Mouse (Mus musculus): ENCODE results near the gene Nop14. TPM values are rescaled to one million over a fixed set of nuclear protein-coding genes. Genes with fewer than 3 reads are reported as not detected.
A peak's percentile ranks its signal among the peaks of the same experiment; 100 is the strongest.
"Not testable (repeated sequence)": the region's sequence is repeated elsewhere in the genome, so short reads cannot be mapped to it uniquely, and the experiment has no call there.

Nop14 gene
- polyA plus RNA-seq, 1 experiment from 2014 or later: 21.9 TPM

DNA sequence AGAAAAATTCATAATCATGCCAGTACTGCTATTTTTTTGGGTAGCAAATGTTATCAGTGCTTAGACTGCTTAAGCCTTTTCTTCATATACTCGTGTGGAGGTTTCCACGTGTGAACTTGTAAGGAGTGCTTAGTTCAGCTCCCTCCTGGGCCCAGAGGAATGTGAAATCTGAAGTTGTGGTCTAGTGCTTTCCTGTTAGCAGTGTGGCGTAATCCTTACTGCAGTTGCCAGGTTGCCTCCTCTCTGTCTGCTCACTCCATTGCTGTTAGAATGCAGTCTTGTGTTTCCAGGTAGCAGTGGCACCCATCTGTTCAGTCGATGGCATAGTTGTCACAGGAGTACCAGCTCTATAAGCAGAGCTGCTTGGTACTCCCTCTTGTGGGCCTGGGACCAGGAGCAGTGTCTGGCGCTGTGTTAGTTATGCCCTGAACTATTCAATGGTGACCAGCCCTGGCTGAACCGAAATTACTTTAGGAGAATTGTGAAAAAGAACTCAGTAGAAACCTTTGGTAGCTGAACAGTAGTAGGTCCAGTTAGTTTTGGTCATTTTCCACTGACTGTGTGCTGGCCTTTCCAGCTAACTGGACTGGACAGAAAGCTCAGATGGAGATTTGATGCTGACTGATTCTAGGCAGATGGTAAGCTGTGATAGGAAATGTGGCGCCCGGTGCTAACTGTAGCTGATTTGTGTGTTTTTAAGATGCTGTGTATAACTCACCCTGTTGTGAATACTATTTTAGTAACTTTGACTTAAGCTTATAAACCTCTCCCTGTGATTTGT lies 52.7 kb downstream of the Nop14 start:
- Histone ChIP-seq H3K4me3 (no peak overlapping the region), H3K27ac (replicated peaks) (no peak overlapping the region), H3K27me3 (no peaks in the 10 kb centered on the region), H3K4me1 (no peaks in the 10 kb centered on the region), H3K9me3 (no peaks in the 10 kb centered on the region), H3K9ac (replicated peaks) (no peak overlapping the region), H3K36me3 (peaks cover 75% of the 10 kb centered on the region), H3K4me2 (replicated peaks) (no peak overlapping the region)
- 87% methylated on average over 8 of the region's 8 CpGs for WGBS
- no peak for ATAC-seq (replicated peaks)

GRCm38 (mm10) chr5:34604576-34604975 lies 55.4 kb downstream of the Nop14 start:
- H3K4me3 ChIP-seq: no peak overlapping the region
- no peak overlapping the region for H3K4me2 ChIP-seq (replicated peaks)
- H3K9ac ChIP-seq (replicated peaks): no peak overlapping the region
- H3K4me1 ChIP-seq: no peaks in the 10 kb centered on the region
- H3K36me3 ChIP-seq: peaks cover 63% of the 10 kb centered on the region
- no peak for ATAC-seq (replicated peaks)
- 93% methylated on average over 5 of the region's 5 CpGs for WGBS
- no peak overlapping the region for H3K27ac ChIP-seq (replicated peaks)
- no peaks in the 10 kb centered on the region for H3K9me3 ChIP-seq
- H3K27me3 ChIP-seq: no peaks in the 10 kb centered on the region

- H3K36me3 ChIP-seq: peaks cover 4% of the 10 kb centered on the region
- 93% methylated on average over 9 of the region's 9 CpGs for WGBS
- H3K9ac ChIP-seq (replicated peaks): no peak overlapping the region
- H3K27me3 ChIP-seq: no peaks in the 10 kb centered on the region
- H3K4me3 ChIP-seq: no peak overlapping the region
- H3K4me1 ChIP-seq: peaks cover 16% of the 10 kb centered on the region
- no peak overlapping the region for H3K27ac ChIP-seq (replicated peaks)
- H3K9me3 ChIP-seq: no peaks in the 10 kb centered on the region
- no peak overlapping the region for H3K4me2 ChIP-seq (replicated peaks)
- ATAC-seq (replicated peaks): no peak
These were observed 66.7 kb downstream of the Nop14 start for GRCm38 (mm10) chr5:34593202-34593727.

DNA sequence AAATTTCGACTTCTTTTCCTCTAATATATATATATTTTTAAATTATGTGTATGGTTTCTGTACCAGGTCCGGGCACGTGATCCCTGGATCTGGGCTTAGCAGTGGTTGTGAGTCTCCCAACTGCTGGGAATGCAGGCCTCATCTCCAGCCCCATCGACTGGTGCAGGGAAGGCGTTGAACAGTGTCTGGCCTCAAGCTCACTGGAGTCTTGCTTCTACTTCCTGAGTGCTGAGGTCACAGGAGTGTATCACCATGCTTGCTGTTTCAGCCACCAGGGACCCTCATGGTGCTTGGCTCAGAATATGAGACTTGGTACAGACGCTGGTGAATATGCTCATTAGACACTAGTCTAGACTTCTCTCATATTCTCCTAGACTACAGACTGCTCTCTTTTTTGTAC lies 67.3 kb downstream of the Nop14 start:
- no peak overlapping the region for H3K4me3 ChIP-seq
- no peak overlapping the region for H3K4me2 ChIP-seq (replicated peaks)
- no peak overlapping the region for H3K9ac ChIP-seq (replicated peaks)
- no peak overlapping the region for H3K27ac ChIP-seq (replicated peaks)
- H3K4me1 ChIP-seq: peaks cover 16% of the 10 kb centered on the region
- WGBS: 87% methylated on average over 6 of the region's 6 CpGs
- no peaks in the 10 kb centered on the region for H3K9me3 ChIP-seq
- ATAC-seq (replicated peaks): no peak
- no peaks in the 10 kb centered on the region for H3K27me3 ChIP-seq
- peaks cover 3% of the 10 kb centered on the region; the same call in 1 of the 2 replicates for H3K36me3 ChIP-seq

GRCm38 (mm10) chr5:34592224-34592623 lies 67.7 kb downstream of the Nop14 start:
- not testable (repeated sequence) for H3K9ac ChIP-seq (replicated peaks); H3K36me3 ChIP-seq; H3K4me2 ChIP-seq (replicated peaks); ATAC-seq (replicated peaks); H3K27me3 ChIP-seq; H3K27ac ChIP-seq (replicated peaks); H3K4me3 ChIP-seq; H3K9me3 ChIP-seq
- WGBS: 50% methylated on average over 5 of the region's 5 CpGs
- H3K4me1 ChIP-seq: peaks cover 18% of the 10 kb centered on the region

DNA sequence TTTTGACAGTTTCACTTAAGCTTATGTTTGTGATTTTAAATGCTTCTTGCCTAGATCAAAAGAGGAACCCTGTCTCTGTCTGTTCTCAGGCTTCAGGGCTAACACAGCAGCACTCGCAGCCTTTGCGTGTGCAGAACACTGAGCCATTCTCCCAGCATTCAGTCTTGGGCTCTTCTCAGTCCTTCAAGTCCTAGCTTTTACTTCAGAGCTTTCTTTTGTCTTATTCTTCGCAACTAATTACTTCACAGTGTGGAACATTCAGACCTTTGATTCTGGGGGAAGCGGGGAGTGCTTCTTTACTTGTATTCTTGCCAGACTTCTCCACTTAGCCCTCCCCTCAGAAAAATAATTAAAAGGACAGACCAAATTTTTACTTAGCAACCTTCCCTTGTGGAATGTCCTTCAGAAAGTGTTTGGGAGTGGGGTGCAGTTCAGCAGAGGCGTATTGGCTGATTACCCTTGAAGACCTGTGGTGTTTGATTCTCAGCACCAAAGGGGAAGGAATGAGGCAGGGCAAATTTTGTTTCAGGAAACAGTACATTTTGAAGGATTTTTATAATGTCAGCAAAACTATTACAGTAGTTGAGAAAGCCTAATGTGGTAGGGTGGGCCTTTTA lies 68.5 kb downstream of the Nop14 start:
- Histone ChIP-seq H3K9me3 (no peaks in the 10 kb centered on the region), H3K27ac (replicated peaks) (peak overlapping the region; percentile 43; the same call in 1 of the 2 replicates), H3K9ac (replicated peaks) (no peak overlapping the region), H3K27me3 (no peaks in the 10 kb centered on the region), H3K36me3 (peaks cover 3% of the 10 kb centered on the region; the same call in 1 of the 2 replicates), H3K4me1 (peaks cover 23% of the 10 kb centered on the region), H3K4me2 (replicated peaks) (no peak overlapping the region), H3K4me3 (no peak overlapping the region)
- ATAC-seq (replicated peaks): no peak; the same call in 1 of the 2 replicates
- 8% methylated on average over 5 of the region's 5 CpGs for WGBS

GRCm38 (mm10) chr5:34590702-34591101 lies 69.2 kb downstream of the Nop14 start:
- 12% methylated on average over 4 of the region's 4 CpGs for WGBS
- no peak overlapping the region for H3K9ac ChIP-seq (replicated peaks)

DNA sequence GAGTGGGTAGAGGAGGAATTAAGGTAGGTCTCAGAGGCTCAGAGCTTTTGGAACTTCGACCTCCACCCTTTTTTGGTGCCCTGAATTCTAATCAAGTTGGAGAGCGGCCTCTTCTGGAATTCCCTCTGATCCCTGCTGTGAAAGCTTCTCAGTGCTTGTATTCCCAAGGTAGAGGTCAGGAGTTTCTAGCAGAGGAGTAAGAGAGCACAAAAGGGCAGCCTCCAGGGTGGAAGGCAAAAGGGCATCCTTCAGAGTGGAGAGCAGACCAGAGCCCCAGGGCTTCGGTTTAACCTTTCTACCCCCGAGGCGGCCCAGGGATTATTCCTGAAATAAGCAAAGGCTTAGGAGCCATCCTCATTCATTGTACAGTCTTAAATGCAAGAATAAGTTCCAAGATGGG lies 69.9 kb downstream of the Nop14 start:
- ATAC-seq (replicated peaks): no peak
- WGBS: 14% methylated on average over 5 of the region's 5 CpGs
- no peak overlapping the region for H3K4me2 ChIP-seq (replicated peaks)
- H3K36me3 ChIP-seq: peaks cover 3% of the 10 kb centered on the region; the same call in 1 of the 2 replicates
- no peak overlapping the region for H3K9ac ChIP-seq (replicated peaks)
- no peak overlapping the region for H3K4me3 ChIP-seq
- H3K27me3 ChIP-seq: no peaks in the 10 kb centered on the region
- H3K4me1 ChIP-seq: peaks cover 23% of the 10 kb centered on the region
- H3K27ac ChIP-seq (replicated peaks): no peak overlapping the region
- H3K9me3 ChIP-seq: no peaks in the 10 kb centered on the region

More at GRCm38 (mm10) chr5:34590702-34591101, 69.2 kb downstream of the Nop14 start:
- no peak overlapping the region for H3K4me3 ChIP-seq
- H3K4me1 ChIP-seq: peaks cover 23% of the 10 kb centered on the region
- H3K4me2 ChIP-seq (replicated peaks): no peak overlapping the region
- H3K9me3 ChIP-seq: no peaks in the 10 kb centered on the region
- no peak for ATAC-seq (replicated peaks)
- H3K36me3 ChIP-seq: peaks cover 3% of the 10 kb centered on the region; the same call in 1 of the 2 replicates
- H3K27me3 ChIP-seq: no peaks in the 10 kb centered on the region
- 0 out of 2 replicates have a peak overlapping the region, but pooled peaks have one; percentile 15 for H3K27ac ChIP-seq (replicated peaks)

Other genes with a start within 250 kb of the Nop14 start
- gene Tnip2, start 146.2 kb downstream of the Nop14 start, polyA plus RNA-seq (2015; fragmentation: Nextera tagmentation; extraction: Ambion mirVana): 6.4 and 7.0 TPM in 2 replicates
- 21.2 and 24.4 TPM in 2 replicates for gene Sh3bp2, start 134.3 kb downstream of the Nop14 start, polyA plus RNA-seq (2015; fragmentation: Nextera tagmentation; extraction: Ambion mirVana)
- gene Add1, start 86.5 kb downstream of the Nop14 start, polyA plus RNA-seq (2015; fragmentation: Nextera tagmentation; extraction: Ambion mirVana): 205 and 222 TPM in 2 replicates
- gene Mfsd10, start 22.9 kb downstream of the Nop14 start, polyA plus RNA-seq (2015; fragmentation: Nextera tagmentation; extraction: Ambion mirVana): 96.0 and 98.0 TPM in 2 replicates
- 2.2 and 2.3 TPM in 2 replicates for gene Grk4, start 231 bp upstream of the Nop14 start, polyA plus RNA-seq (2015; fragmentation: Nextera tagmentation; extraction: Ambion mirVana)
- 13.6 and 14.3 TPM in 2 replicates for gene Htt, start 101.6 kb upstream of the Nop14 start, polyA plus RNA-seq (2015; fragmentation: Nextera tagmentation; extraction: Ambion mirVana)
- 5.6 and 5.8 TPM in 2 replicates for gene Msantd1, start 247.9 kb upstream of the Nop14 start, polyA plus RNA-seq (2015; fragmentation: Nextera tagmentation; extraction: Ambion mirVana)